Mouse (Mus musculus) ES-E14 (cell line): ENCODE measurements around the gene Ifngr1.

Experiments
- CHD2 ChIP-seq: IDR thresholded peaks from 2 replicates; pipeline ENCODE4 v1.6.1; 2014; ENCODE audit warnings: mild to moderate bottlenecking, low read depth, low read length, inconsistent platforms
- HCFC1 ChIP-seq: IDR thresholded peaks from 2 replicates; pipeline ENCODE4 v1.6.1; 2012; ENCODE audit warnings: low read length, inconsistent platforms, borderline replicate concordance; ENCODE audit not compliant: insufficient read depth
- MAFK ChIP-seq: IDR thresholded peaks from 2 replicates; pipeline ENCODE4 v1.6.1; 2014; ENCODE audit warnings: mild to moderate bottlenecking, low read depth, low read length, inconsistent platforms; ENCODE audit not compliant: insufficient read depth
- ZC3H11A ChIP-seq: IDR thresholded peaks from 2 replicates; pipeline ENCODE4 v1.6.1; 2012; ENCODE audit warnings: low read depth, mild to moderate bottlenecking, inconsistent platforms, low read length, borderline replicate concordance
- ZNF384 ChIP-seq: IDR thresholded peaks from 2 replicates; pipeline ENCODE4 v1.6.1; 2012; ENCODE audit warnings: low read depth, low read length, inconsistent platforms

DNA sequence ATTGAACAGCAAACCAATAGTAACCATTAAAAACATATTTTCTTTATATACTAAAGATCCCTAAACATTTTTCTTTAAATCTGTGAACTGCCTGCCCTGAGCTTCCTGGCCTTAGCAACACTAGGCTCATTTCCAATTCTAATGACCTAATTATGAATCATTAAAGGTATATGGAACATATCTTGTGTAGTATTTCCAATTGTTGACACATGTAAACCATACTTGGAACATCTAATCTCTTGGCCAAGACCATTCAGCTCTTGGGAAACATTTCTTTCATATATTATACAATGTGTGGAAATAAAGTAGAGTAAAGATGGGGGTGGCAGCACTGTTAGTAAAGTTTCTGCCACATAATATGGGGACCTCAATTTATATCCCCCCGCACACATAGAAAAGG, 47.9 kb downstream of the Ifngr1 start:
- TF ChIP-seq CHD2: no peak
- no peak for TF ChIP-seq ZNF384
- TF ChIP-seq ZC3H11A: no peak
- no peak for TF ChIP-seq MAFK
- no peak for TF ChIP-seq HCFC1
